Mouse (Mus musculus): ENCODE measurements at regions not wholly inside any gene's neighbourhood (a gene's known extent, or its start where the extent isn't known, plus 50 kb on each side); places are given as distances from the start of the nearest gene placed in this dataset.

GRCm38 (mm10) chr2:72797002-72797718, 183.1 kb downstream of the Sp3 start:
- no peaks in the 10 kb centered on the region for H3K36me3 ChIP-seq (ENCODE audit: control insufficient read depth, insufficient read depth, low read length)
- no peak overlapping the region for H3K4me3 ChIP-seq (ENCODE audit: low read depth, low read length)
- no peaks in the 10 kb centered on the region for H3K9me3 ChIP-seq (ENCODE audit: control insufficient read depth, low read length)
- no peaks in the 10 kb centered on the region for H3K27me3 ChIP-seq (ENCODE audit: control insufficient read depth, insufficient read depth, low read length)
- WGBS, result 81% methylated on average over 4 of the region's 4 CpGs
- no peak overlapping the region for H3K9ac ChIP-seq (replicated peaks; ENCODE audit: low read depth, low read length)
- ATAC-seq (ENCODE audit: low read depth), result no peak
- no peak overlapping the region for H3K27ac ChIP-seq (ENCODE audit: low read depth, low read length)
- H3K4me2 ChIP-seq (ENCODE audit: low read depth, low read length), result no peak overlapping the region
- H3K4me1 ChIP-seq (ENCODE audit: control insufficient read depth, insufficient read depth, low read length), result no peaks in the 10 kb centered on the region

DNA sequence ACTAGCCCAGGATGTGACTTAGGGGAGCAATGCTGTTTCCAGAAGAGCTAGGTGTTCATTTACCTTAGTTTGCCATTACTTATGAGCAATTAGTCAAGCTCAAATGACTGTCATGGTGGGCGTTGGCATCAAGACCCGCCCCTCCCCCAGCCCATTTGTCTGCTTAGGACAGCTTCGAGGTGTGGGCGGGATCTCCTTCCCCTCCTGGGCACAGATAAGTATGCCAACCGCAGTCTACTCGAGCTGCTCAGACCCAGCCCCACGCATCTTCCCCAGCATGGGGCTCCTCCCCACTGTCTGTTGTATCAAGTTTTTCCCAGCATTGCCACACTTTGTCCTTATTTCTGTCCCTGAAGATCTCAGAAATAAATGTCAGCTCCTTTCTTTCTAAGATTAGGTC, 179.6 kb downstream of the Sp3 start:
- Histone ChIP-seq H3K27me3 (ENCODE audit: control insufficient read depth, insufficient read depth, low read length) (no peaks in the 10 kb centered on the region), H3K27ac (ENCODE audit: low read depth, low read length) (no peak overlapping the region), H3K4me1 (ENCODE audit: control insufficient read depth, insufficient read depth, low read length) (no peaks in the 10 kb centered on the region), H3K4me3 (ENCODE audit: low read depth, low read length) (no peak overlapping the region), H3K9ac (replicated peaks; ENCODE audit: low read depth, low read length) (no peak overlapping the region), H3K36me3 (ENCODE audit: control insufficient read depth, insufficient read depth, low read length) (no peaks in the 10 kb centered on the region), H3K9me3 (ENCODE audit: control insufficient read depth, low read length) (no peaks in the 10 kb centered on the region), H3K4me2 (ENCODE audit: low read depth, low read length) (no peak overlapping the region)
- no peak for ATAC-seq (ENCODE audit: low read depth)
- 72% methylated on average over 7 of the region's 7 CpGs for WGBS

DNA sequence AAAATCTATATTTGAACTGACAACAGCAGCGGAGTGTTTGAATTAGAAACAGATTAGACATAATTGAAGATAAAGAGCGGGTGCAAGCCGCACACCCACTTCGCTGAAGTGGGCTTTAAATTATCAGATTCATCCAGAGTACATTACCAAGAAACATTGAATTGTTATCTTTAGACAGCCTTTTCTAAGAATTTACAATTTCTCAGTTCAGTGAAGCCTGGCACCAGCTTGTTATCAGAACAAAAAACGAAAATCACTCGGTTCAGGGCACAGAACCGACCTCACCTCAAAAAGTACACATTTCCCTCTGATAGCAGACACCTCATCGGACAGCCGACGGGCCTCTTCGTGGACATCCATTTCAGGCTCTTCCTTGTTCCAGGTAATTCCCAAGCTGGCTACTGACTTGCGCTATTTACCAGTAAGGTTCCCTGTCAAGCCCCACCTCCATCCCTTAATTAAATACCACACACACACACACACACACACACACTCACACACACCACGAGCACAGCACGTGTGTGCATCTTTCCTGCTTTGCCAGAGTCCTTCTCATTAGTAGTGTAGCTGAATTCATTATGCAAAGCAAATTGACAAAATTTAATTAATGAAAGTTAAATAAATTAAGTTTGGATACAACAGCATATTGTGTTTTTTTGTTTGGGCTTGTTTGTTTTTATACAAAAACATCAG, 166.8 kb downstream of the Sp3 start:
- H3K27me3 ChIP-seq (ENCODE audit: control insufficient read depth, insufficient read depth, low read length), result no peaks in the 10 kb centered on the region
- WGBS, result 49% methylated on average over 14 of the region's 14 CpGs

DNA sequence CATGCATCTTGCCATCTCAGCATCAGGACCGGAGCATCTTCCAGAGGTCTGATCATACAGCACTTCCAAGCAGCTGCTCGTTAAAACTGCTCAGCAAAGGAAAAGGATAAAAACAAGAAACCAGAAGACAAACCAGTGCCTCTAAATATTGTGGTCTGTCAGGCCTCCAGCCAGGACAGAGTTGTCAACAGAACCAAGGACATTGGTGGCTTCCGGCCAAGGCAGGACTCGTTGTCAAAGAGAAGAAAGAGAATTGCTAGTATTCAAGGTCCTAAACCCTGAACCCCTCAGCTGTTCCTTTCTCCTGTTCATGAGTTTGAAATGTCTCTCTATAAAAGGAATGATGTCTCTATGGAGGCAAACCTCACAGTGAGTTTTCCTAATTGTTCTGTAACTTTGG, 155.0 kb downstream of the Sp3 start:
- no peak for ATAC-seq (ENCODE audit: low read depth)
- no peak overlapping the region for H3K4me2 ChIP-seq (ENCODE audit: low read depth, low read length)

More for the DNA sequence above, 166.8 kb downstream of the Sp3 start:
- no peak overlapping the region for H3K9ac ChIP-seq (replicated peaks; ENCODE audit: low read depth, low read length)
- ATAC-seq (ENCODE audit: low read depth), result no peak
- no peaks in the 10 kb centered on the region for H3K36me3 ChIP-seq (ENCODE audit: control insufficient read depth, insufficient read depth, low read length)
- H3K9me3 ChIP-seq (ENCODE audit: control insufficient read depth, low read length), result no peaks in the 10 kb centered on the region
- H3K4me3 ChIP-seq (ENCODE audit: low read depth, low read length), result no peak overlapping the region
- no peak overlapping the region for H3K4me2 ChIP-seq (ENCODE audit: low read depth, low read length)
- peaks cover 12% of the 10 kb centered on the region for H3K4me1 ChIP-seq (ENCODE audit: control insufficient read depth, insufficient read depth, low read length)
- H3K27ac ChIP-seq (ENCODE audit: low read depth, low read length), result no peak overlapping the region

GRCm38 (mm10) chr2:72829139-72829538, 151.1 kb downstream of the Sp3 start:
- 33% methylated on average over 1 of the region's 1 CpGs for WGBS
- H3K36me3 ChIP-seq (ENCODE audit: control insufficient read depth, insufficient read depth, low read length), result no peaks in the 10 kb centered on the region
- no peak overlapping the region for H3K4me2 ChIP-seq (ENCODE audit: low read depth, low read length)
- H3K9ac ChIP-seq (replicated peaks; ENCODE audit: low read depth, low read length), result no peak overlapping the region
- H3K4me1 ChIP-seq (ENCODE audit: control insufficient read depth, insufficient read depth, low read length), result no peaks in the 10 kb centered on the region
- no peaks in the 10 kb centered on the region for H3K27me3 ChIP-seq (ENCODE audit: control insufficient read depth, insufficient read depth, low read length)
- H3K27ac ChIP-seq (ENCODE audit: low read depth, low read length), result no peak overlapping the region
- no peak for ATAC-seq (ENCODE audit: low read depth)
- H3K4me3 ChIP-seq (ENCODE audit: low read depth, low read length), result no peak overlapping the region
- H3K9me3 ChIP-seq (ENCODE audit: control insufficient read depth, low read length), result no peaks in the 10 kb centered on the region

More for the DNA sequence above, 155.0 kb downstream of the Sp3 start:
- Histone ChIP-seq H3K27ac (ENCODE audit: low read depth, low read length) (no peak overlapping the region), H3K36me3 (ENCODE audit: control insufficient read depth, insufficient read depth, low read length) (no peaks in the 10 kb centered on the region), H3K4me3 (ENCODE audit: low read depth, low read length) (no peak overlapping the region), H3K9ac (replicated peaks; ENCODE audit: low read depth, low read length) (no peak overlapping the region), H3K9me3 (ENCODE audit: control insufficient read depth, low read length) (no peaks in the 10 kb centered on the region), H3K27me3 (ENCODE audit: control insufficient read depth, insufficient read depth, low read length) (no peaks in the 10 kb centered on the region), H3K4me1 (ENCODE audit: control insufficient read depth, insufficient read depth, low read length) (no peaks in the 10 kb centered on the region)
- 69% methylated on average over 4 of the region's 4 CpGs for WGBS

- 77% methylated on average over 10 of the region's 10 CpGs for WGBS
- H3K9me3 ChIP-seq (ENCODE audit: control insufficient read depth, low read length), result no peaks in the 10 kb centered on the region
- no peaks in the 10 kb centered on the region for H3K4me1 ChIP-seq (ENCODE audit: control insufficient read depth, insufficient read depth, low read length)
- H3K4me2 ChIP-seq (ENCODE audit: low read depth, low read length), result no peak overlapping the region
- H3K27me3 ChIP-seq (ENCODE audit: control insufficient read depth, insufficient read depth, low read length), result no peaks in the 10 kb centered on the region
- H3K4me3 ChIP-seq (ENCODE audit: low read depth, low read length), result no peak overlapping the region
- no peak for ATAC-seq (ENCODE audit: low read depth)
- H3K27ac ChIP-seq (ENCODE audit: low read depth, low read length), result no peak overlapping the region
- no peak overlapping the region for H3K9ac ChIP-seq (replicated peaks; ENCODE audit: low read depth, low read length)
- H3K36me3 ChIP-seq (ENCODE audit: control insufficient read depth, insufficient read depth, low read length), result no peaks in the 10 kb centered on the region
Observed at GRCm38 (mm10) chr2:72832770-72833169, 147.5 kb downstream of the Sp3 start.

DNA sequence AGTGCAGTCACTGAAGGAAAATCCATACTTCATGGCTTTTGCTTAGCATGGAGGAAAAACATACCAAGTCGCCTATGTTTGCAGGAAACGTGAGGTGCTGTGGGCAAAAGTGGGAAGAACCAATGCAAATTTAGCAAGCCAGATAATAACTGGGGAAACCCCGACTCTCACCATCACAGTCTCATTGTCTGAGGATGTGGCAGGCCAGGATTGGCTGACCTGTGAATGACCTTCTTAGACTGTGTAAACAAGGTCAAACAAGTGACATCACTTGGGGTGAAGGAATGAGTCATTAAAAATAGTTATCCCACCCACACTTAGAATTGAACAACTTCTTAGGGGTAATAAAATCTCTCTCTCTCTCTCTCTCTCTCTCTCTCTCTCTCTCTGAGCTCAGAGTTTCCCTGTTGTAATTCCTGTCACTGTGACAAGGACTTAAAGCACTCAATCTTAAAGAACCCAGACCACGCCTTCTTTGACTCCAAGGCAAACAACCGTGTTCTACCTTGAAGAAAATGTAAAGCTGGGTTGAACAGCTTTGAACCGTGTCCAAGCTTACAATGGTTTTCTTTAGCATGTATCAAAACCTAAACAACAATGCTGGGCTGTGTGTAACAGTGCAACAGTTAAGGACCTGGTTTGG, 142.0 kb downstream of the Sp3 start:
- no peak overlapping the region for H3K4me2 ChIP-seq (ENCODE audit: low read depth, low read length)
- H3K9me3 ChIP-seq (ENCODE audit: control insufficient read depth, low read length), result no peaks in the 10 kb centered on the region
- no peak overlapping the region for H3K9ac ChIP-seq (replicated peaks; ENCODE audit: low read depth, low read length)
- no peak overlapping the region for H3K27ac ChIP-seq (ENCODE audit: low read depth, low read length)
- no peaks in the 10 kb centered on the region for H3K36me3 ChIP-seq (ENCODE audit: control insufficient read depth, insufficient read depth, low read length)
- WGBS, result 44% methylated on average over 6 of the region's 6 CpGs
- no peak for ATAC-seq (ENCODE audit: low read depth)
- H3K27me3 ChIP-seq (ENCODE audit: control insufficient read depth, insufficient read depth, low read length), result no peaks in the 10 kb centered on the region
- no peaks in the 10 kb centered on the region for H3K4me1 ChIP-seq (ENCODE audit: control insufficient read depth, insufficient read depth, low read length)
- H3K4me3 ChIP-seq (ENCODE audit: low read depth, low read length), result no peak overlapping the region

- Histone ChIP-seq H3K9me3 (ENCODE audit: control insufficient read depth, low read length) (no peaks in the 10 kb centered on the region), H3K4me1 (ENCODE audit: control insufficient read depth, insufficient read depth, low read length) (no peaks in the 10 kb centered on the region), H3K4me3 (ENCODE audit: low read depth, low read length) (no peak overlapping the region), H3K27ac (ENCODE audit: low read depth, low read length) (no peak overlapping the region), H3K4me2 (ENCODE audit: low read depth, low read length) (no peak overlapping the region), H3K27me3 (ENCODE audit: control insufficient read depth, insufficient read depth, low read length) (no peaks in the 10 kb centered on the region), H3K9ac (replicated peaks; ENCODE audit: low read depth, low read length) (no peak overlapping the region), H3K36me3 (ENCODE audit: control insufficient read depth, insufficient read depth, low read length) (no peaks in the 10 kb centered on the region)
- WGBS, result 84% methylated on average over 5 of the region's 5 CpGs
- ATAC-seq (ENCODE audit: low read depth), result no peak
Observed at GRCm38 (mm10) chr2:72839673-72840072, 140.6 kb downstream of the Sp3 start.

DNA sequence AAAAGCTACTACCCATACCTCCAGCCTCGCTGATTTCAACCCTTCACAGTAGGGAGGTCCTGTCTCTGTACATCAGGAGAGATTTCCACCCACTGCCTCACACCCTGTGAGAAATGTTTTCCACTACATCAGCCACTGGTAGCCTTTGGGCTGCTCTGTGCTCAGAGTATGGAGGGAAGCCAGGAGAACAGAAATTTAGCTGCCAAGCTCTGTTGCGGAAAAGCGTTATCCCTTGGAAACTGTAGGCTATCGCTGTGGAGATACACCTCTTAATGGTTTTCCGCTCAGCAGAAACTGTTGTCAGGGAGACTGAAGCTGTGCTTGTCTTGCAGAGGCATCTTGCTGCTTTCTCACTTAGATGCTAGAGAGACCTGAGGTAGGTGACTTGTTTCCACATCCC, 138.9 kb downstream of the Sp3 start:
- no peak overlapping the region for H3K27ac ChIP-seq (ENCODE audit: low read depth, low read length)
- H3K4me1 ChIP-seq (ENCODE audit: control insufficient read depth, insufficient read depth, low read length), result no peaks in the 10 kb centered on the region
- no peak overlapping the region for H3K4me3 ChIP-seq (ENCODE audit: low read depth, low read length)
- H3K4me2 ChIP-seq (ENCODE audit: low read depth, low read length), result no peak overlapping the region
- WGBS, result 56% methylated on average over 5 of the region's 5 CpGs
- no peaks in the 10 kb centered on the region for H3K9me3 ChIP-seq (ENCODE audit: control insufficient read depth, low read length)
- no peaks in the 10 kb centered on the region for H3K27me3 ChIP-seq (ENCODE audit: control insufficient read depth, insufficient read depth, low read length)
- ATAC-seq (ENCODE audit: low read depth), result no peak
- H3K36me3 ChIP-seq (ENCODE audit: control insufficient read depth, insufficient read depth, low read length), result no peaks in the 10 kb centered on the region
- no peak overlapping the region for H3K9ac ChIP-seq (replicated peaks; ENCODE audit: low read depth, low read length)
